Mouse (Mus musculus) liver, adult 2 months (tissue): Measurements from ENCODE around the gene Mrpl37. TPM values are rescaled to one million over a fixed set of nuclear protein-coding genes. Genes with fewer than 3 reads are reported as not detected.

Source experiments
- DNase-seq: peaks from one replicate; pipeline ENCODE4 v3.0.0-alpha.2; 2011; ENCODE audit warnings: low read depth, low spot score; ENCODE audit errors: extremely low read depth
- H3K27ac ChIP-seq: fragments of 200-500 bp; replicated peaks from 2 replicates; pipeline ENCODE4 v1.5.1; 2012; ENCODE audit warnings: low read depth, mild to moderate bottlenecking, control low read depth, inconsistent platforms, low read length; ENCODE audit not compliant: insufficient read depth
- H3K27me3 ChIP-seq: fragments of 200-500 bp; 2 replicates; pipeline ENCODE4 v1.6.1; 2012; ENCODE audit warnings: mild to moderate bottlenecking, moderate library complexity, low read length, inconsistent platforms; ENCODE audit not compliant: control insufficient read depth, insufficient read depth
- H3K36me3 ChIP-seq: fragments of 200-500 bp; 2 replicates; pipeline ENCODE4 v1.6.1; 2012; ENCODE audit warnings: low read length, inconsistent platforms; ENCODE audit not compliant: control insufficient read depth, insufficient read depth
- H3K4me1 ChIP-seq: fragments of 200-500 bp; 2 replicates; pipeline ENCODE4 v1.6.1; 2011; ENCODE audit warnings: low read length; ENCODE audit not compliant: control insufficient read depth, insufficient read depth
- H3K4me3 ChIP-seq: fragments of 200-500 bp; 2 replicates; pipeline ENCODE4 v1.5.1; 2011; ENCODE audit warnings: low read depth, mild to moderate bottlenecking, control low read depth, low read length, moderate library complexity; ENCODE audit not compliant: insufficient read depth
- H3K79me2 ChIP-seq: fragments of 200-500 bp; 2 replicates; pipeline ENCODE4 v1.6.1; 2012; ENCODE audit warnings: inconsistent platforms, mild to moderate bottlenecking, low read length, moderate library complexity; ENCODE audit not compliant: control insufficient read depth, insufficient read depth
- H3K9ac ChIP-seq: fragments of 200-500 bp; 2 replicates; pipeline ENCODE4 v1.6.1; 2012; ENCODE audit warnings: low read depth, mild to moderate bottlenecking, control low read depth, inconsistent platforms, low read length
- CTCF ChIP-seq: fragments of 200-500 bp; IDR thresholded peaks from 2 replicates; pipeline ENCODE4 v1.5.1; 2011; ENCODE audit warnings: low read depth, low read length, control low read depth
- POLR2A ChIP-seq: fragments of 200-500 bp; IDR thresholded peaks from 2 replicates; pipeline ENCODE4 v1.6.1; 2011; ENCODE audit warnings: low read length, control low read depth; ENCODE audit not compliant: insufficient read depth; ENCODE audit errors: extremely low read depth
- WGBS: fragments of 180-500 bp; shearing (Covaris S2); methylation state at CpG from one replicate; pipeline ENCODE4 v1.1.7; 2018; 5-methylcytosine and 5-hydroxymethylcytosine counted together
- polyA plus RNA-seq: library from polyadenylated mRNA; depleted of rRNA; stranded (reverse); fragments of >200 nt; gene quantifications from 2 replicates; pipeline ENCODE4 v1.2.3, GENCODE M21; 2012
- total RNA-seq: library from RNA; depleted of rRNA; stranded (reverse); fragments of >200 nt; gene quantifications from 2 replicates; pipeline ENCODE4 v1.2.3, GENCODE M21; 2014

Mrpl37 gene
- total and polyA plus RNA-seq, 2 experiments, result 16.7 to 51.9 TPM

DNA sequence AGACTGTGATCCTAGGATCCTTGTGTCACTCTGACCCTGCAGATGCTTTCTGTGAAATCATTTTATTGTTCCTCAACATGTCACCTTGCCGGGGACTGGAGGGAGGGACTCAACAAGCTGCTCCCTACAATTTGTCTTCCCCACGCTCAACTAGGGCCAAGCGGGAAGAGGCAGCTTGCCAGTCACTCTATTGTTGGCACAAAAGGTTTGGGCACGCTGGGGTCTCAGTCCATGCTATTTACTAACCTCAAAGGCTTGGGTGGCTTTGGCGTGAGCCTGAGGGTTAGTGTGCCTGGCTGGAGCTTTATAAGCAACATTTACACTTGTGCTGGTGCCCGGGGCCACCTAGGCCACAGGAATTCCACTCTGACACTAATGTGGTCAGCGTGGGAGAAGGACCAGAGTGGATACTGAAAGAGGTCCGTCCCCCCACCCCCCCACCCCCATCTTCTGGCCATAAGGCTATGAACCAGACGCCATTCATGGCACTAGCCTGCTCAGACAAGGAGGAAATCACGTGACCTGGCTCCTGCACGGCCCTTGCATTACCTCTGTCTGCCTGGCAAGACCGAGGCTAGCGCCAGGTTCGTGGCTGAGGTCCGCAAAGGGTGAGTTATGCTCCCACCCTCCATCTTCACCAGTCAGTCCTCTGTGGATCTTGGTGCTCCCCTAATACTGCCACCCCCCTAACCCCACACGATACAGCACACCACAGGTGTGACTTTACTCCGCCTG lies 32.3 kb upstream of the Mrpl37 start:
- WGBS, result 87% methylated on average over 17 of the region's 17 CpGs
- no peaks in the 10 kb centered on the region for H3K79me2 ChIP-seq
- H3K4me1 ChIP-seq, result no peaks in the 10 kb centered on the region
- no peak overlapping the region for H3K4me3 ChIP-seq
- no peak for DNase-seq
- no peaks in the 10 kb centered on the region for H3K36me3 ChIP-seq
- TF ChIP-seq CTCF (no peak), POLR2A (no peak)
- H3K27me3 ChIP-seq, result no peaks in the 10 kb centered on the region
- H3K27ac ChIP-seq, result no peak overlapping the region
- no peak overlapping the region for H3K9ac ChIP-seq

- no peaks in the 10 kb centered on the region for H3K79me2 ChIP-seq
- no peak overlapping the region for H3K27ac ChIP-seq
- H3K27me3 ChIP-seq, result no peaks in the 10 kb centered on the region
- no peak overlapping the region for H3K4me3 ChIP-seq
- WGBS, result 76% methylated on average over 10 of the region's 10 CpGs
- TF ChIP-seq POLR2A, result no peak
- no peak for TF ChIP-seq CTCF
- no peak overlapping the region for H3K9ac ChIP-seq
- H3K36me3 ChIP-seq, result no peaks in the 10 kb centered on the region
- no peaks in the 10 kb centered on the region for H3K4me1 ChIP-seq
- DNase-seq, result no peak
Measured at GRCm38 (mm10) chr4:107098375-107098774, 31.7 kb upstream of the Mrpl37 start.

- DNase-seq, result no peak
- no peaks in the 10 kb centered on the region for H3K79me2 ChIP-seq
- H3K4me3 ChIP-seq, result no peak overlapping the region
- no peaks in the 10 kb centered on the region for H3K27me3 ChIP-seq
- H3K36me3 ChIP-seq, result no peaks in the 10 kb centered on the region
- H3K4me1 ChIP-seq, result no peaks in the 10 kb centered on the region
- no peak overlapping the region for H3K9ac ChIP-seq
- no peak overlapping the region for H3K27ac ChIP-seq
- 69% methylated on average over 15 of the region's 15 CpGs for WGBS
- no peak for TF ChIP-seq POLR2A
- no peak for TF ChIP-seq CTCF
Measured at GRCm38 (mm10) chr4:107097871-107098270, 31.2 kb upstream of the Mrpl37 start.

DNA sequence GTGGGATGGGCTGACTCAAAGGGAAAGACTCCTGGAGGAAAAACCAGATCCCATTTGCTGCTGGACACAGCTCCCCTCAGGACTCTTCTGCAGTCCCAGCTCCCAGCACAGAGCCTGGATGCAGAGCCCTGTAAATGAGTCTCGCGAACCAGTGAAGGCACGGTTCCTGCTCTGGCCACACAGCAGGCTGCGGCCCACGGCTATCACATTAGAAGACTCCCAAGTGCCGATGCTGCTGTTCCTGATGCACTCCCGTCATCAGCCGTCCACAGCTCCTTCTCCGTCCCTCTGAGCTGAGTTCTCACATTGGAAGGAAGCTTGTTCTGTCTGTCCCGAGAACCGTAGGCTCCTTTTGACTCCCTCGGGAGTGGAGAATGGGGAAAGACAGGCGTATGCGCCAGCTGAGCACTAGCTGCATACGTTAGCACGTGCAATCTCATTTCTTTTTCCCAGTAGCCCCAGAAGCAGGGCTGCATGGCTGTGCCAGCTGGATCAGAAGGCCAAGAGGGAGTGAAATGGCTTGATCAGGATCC lies 30.2 kb upstream of the Mrpl37 start, which contains the start of gene Cdcp2:
Gene Cdcp2 (plus strand): TSS at position 51 of the 533 bp plus-strand sequence.
- Histone ChIP-seq H3K79me2 (no peaks in the 10 kb centered on the region), H3K27ac (no peak within 1 kb of the TSS)
- WGBS, result 92% methylated on average over 16 of the region's 16 CpGs

GRCm38 (mm10) chr4:107096043-107096442 lies 29.4 kb upstream of the Mrpl37 start:
- TF ChIP-seq POLR2A (no peak), CTCF (no peak)
- 68% methylated on average over 6 of the region's 6 CpGs for WGBS
- no peaks in the 10 kb centered on the region for H3K27me3 ChIP-seq

More for the DNA sequence above, 30.2 kb upstream of the Mrpl37 start, which contains the start of gene Cdcp2:
- no peak within 1 kb of the TSS for H3K4me3 ChIP-seq
- no peak within 1 kb of the TSS for H3K9ac ChIP-seq
- no peaks in the 10 kb centered on the region for H3K4me1 ChIP-seq
- no peaks in the 10 kb centered on the region for H3K27me3 ChIP-seq
- no peaks in the 10 kb centered on the region for H3K36me3 ChIP-seq
- TF ChIP-seq POLR2A (no peak), CTCF (no peak)
- DNase-seq, result no peak

More at GRCm38 (mm10) chr4:107096043-107096442, 29.4 kb upstream of the Mrpl37 start:
- no peak for DNase-seq
- Histone ChIP-seq H3K27ac (no peak overlapping the region), H3K79me2 (no peaks in the 10 kb centered on the region), H3K36me3 (no peaks in the 10 kb centered on the region), H3K9ac (no peak overlapping the region), H3K4me1 (no peaks in the 10 kb centered on the region), H3K4me3 (no peak overlapping the region)
